Mouse (Mus musculus): ENCODE data around the gene Dgki. TPM values are rescaled to one million over a fixed set of nuclear protein-coding genes. Genes with fewer than 3 reads are reported as not detected.

Gene Dgki
- total and polyA plus RNA-seq, 3 experiments: 4.4 to 8.7 (median 7.7) TPM

DNA sequence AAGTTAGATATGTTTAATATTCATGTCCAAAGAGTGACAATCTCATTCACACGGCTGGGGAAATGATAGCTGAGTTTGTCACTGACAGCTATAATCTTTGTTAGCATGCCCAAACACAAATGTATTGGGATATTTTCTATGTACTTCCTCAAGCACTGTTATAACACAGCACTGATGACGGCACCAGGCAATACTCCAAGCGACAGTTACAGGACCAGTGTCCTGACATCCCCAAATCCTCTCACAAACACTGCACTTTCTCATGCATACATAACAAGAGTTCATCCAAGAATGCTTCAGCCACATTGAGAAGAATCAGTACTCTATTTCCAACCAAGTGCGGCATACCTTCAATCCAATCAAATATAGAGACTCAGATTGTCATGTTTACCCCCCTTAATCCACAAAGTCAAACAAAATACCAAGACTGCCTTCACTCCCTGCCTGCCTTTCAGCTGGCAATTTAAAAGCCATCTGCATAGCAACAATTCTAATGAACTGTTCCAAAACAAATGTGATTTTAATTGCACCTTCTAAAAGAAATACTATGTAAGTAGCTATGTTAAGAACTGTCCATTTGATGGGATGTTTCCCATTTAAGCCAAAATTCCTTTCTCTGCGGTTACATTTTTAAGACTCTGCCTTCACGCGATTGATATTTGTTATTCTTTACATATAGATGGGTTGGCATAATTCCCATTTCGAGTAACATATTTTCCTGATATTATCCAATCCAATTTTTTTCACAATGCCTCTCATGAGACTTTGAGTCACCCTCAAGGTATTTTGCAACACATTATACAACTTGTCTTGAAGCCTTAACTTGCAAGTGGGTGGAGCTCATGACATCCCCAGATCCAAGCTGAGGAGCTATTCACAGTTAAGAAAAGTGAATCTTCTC, 273.4 kb downstream of the Dgki start:
- TF ChIP-seq IRF4 (IDR thresholded peaks at IDR 0.05; ENCODE audit: low read depth, low read length) (no peak), USF1 (IDR thresholded peaks at IDR 0.05; ENCODE audit: low read depth, low read length) (no peak), ZC3H11A (IDR thresholded peaks at IDR 0.05; ENCODE audit: low read depth, low read length) (no peak), MEF2A (IDR thresholded peaks at IDR 0.05; ENCODE audit: borderline replicate concordance, low read depth, low read length) (no peak), POLR2A (IDR thresholded peaks at IDR 0.05; ENCODE audit: low read depth, low read length) (no peak), ZNF384 (IDR thresholded peaks at IDR 0.05; ENCODE audit: low read depth, low read length) (no peak), MYC (IDR thresholded peaks at IDR 0.05; ENCODE audit: low read depth, low read length) (no peak), CHD1 (IDR thresholded peaks at IDR 0.05; ENCODE audit: low read depth, low read length) (no peak), SIN3A (IDR thresholded peaks at IDR 0.05; ENCODE audit: low read length) (no peak), JUN (IDR thresholded peaks at IDR 0.05; ENCODE audit: insufficient read depth, low read depth, low read length) (no peak), CTCF (conservative IDR thresholded peaks at IDR 0.05 in 1 of 2, IDR thresholded peaks at IDR 0.05 in 1 of 2; ENCODE audit: low read depth in 2 of 2, low read length in 2 of 2) (no peak), CHD2 (IDR thresholded peaks at IDR 0.05; ENCODE audit: low read length) (no peak), TCF12 (IDR thresholded peaks at IDR 0.05; ENCODE audit: low read depth, low read length) (no peak), MXI1 (IDR thresholded peaks at IDR 0.05; ENCODE audit: low read depth, low read length) (no peak), GABPA (IDR thresholded peaks at IDR 0.05; ENCODE audit: insufficient replicate concordance, low read depth, low read length) (no peak), ELF1 (IDR thresholded peaks at IDR 0.05; ENCODE audit: low read depth, low read length) (no peak), HCFC1 (IDR thresholded peaks at IDR 0.05; ENCODE audit: low read depth, low read length) (no peak), ZKSCAN1 (IDR thresholded peaks at IDR 0.05; ENCODE audit: borderline replicate concordance, low read depth, low read length) (no peak), PAX5 (IDR thresholded peaks at IDR 0.05; ENCODE audit: low read length) (no peak)
- Histone ChIP-seq H3K36me3 (replicated peaks in 1 of 2; ENCODE audit: control insufficient read depth in 1 of 2, insufficient read depth in 1 of 2, low read length in 1 of 2) (peaks cover 22 to 70% of the 10 kb centered on the region in 2 experiments), H3K9me3 (replicated peaks; ENCODE audit: low read length) (no peaks in the 10 kb centered on the region), H3K27me3 (replicated peaks) (no peaks in the 10 kb centered on the region), H3K9ac (ENCODE audit: insufficient read depth, low read depth) (no peak overlapping the region), H3K27ac (ENCODE audit: insufficient read depth, low read depth) (no peak overlapping the region), H3K79me2 (replicated peaks; ENCODE audit: control insufficient read depth, extremely low read depth, insufficient read depth, poor library complexity, severe bottlenecking) (no peaks in the 10 kb centered on the region), H3K4me3 (replicated peaks in 1 of 3; ENCODE audit: low read depth in 2 of 3, low read length in 2 of 3, poor library complexity in 1 of 3) (no peak overlapping the region), H3K4me1 (ENCODE audit: control insufficient read depth in 1 of 2, insufficient read depth in 2 of 2) (0 out of 4 replicates have a peak, but pooled peaks cover 0 to 5% of the 10 kb centered on the region in 2 experiments), H3K4me2 (ENCODE audit: insufficient read depth, low read depth, poor library complexity, severe bottlenecking) (no peak overlapping the region)
- in situ Hi-C loops (cut with MboI; ENCODE audit: low pct_ligation_motif_present, low pct_unique_long_range_greater_than_20kb, low sequenced_read_pairs) (no loop called here), dilution Hi-C loops (cut with MboI; ENCODE audit: extremely low pct_ligation_motif_present, extremely low pct_unique_long_range_greater_than_20kb, low sequenced_read_pairs) (no loop called here)
- no peak for DNase-seq (ENCODE audit: extremely low read depth)

DNA sequence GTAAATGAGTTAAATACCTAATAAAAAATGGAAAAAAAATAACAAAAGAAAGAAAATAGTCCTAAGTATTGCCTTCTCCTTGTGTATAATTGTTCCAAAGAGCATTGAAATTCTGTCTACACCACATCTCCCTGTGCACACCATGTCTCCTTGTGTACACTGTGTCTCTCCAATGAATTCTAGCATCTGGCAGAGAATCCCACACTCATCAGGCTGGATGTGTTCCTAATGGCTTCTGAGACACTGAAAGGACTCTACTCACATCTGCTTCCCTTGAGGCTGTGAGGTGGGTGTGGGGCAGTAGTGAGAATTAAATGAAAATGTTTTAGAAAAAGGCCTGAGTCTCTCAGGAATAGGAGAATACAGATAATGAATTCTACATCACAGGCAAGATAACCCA, 283.9 kb downstream of the Dgki start:
- dilution Hi-C loops (cut with MboI; ENCODE audit: extremely low pct_ligation_motif_present, extremely low pct_unique_long_range_greater_than_20kb, low sequenced_read_pairs) (no loop called here), in situ Hi-C loops (cut with MboI; ENCODE audit: low pct_ligation_motif_present, low pct_unique_long_range_greater_than_20kb, low sequenced_read_pairs) (no loop called here)
- H3K4me2 ChIP-seq (ENCODE audit: insufficient read depth, low read depth, poor library complexity, severe bottlenecking): no peak overlapping the region

More for the DNA sequence above, 283.9 kb downstream of the Dgki start:
- no peak overlapping the region for H3K4me3 ChIP-seq (replicated peaks in 1 of 3; ENCODE audit: low read depth in 2 of 3, low read length in 2 of 3, poor library complexity in 1 of 3)
- no peaks in the 10 kb centered on the region for H3K27me3 ChIP-seq (replicated peaks)
- H3K27ac ChIP-seq (ENCODE audit: insufficient read depth, low read depth): no peak overlapping the region
- no peak for DNase-seq (ENCODE audit: extremely low read depth)
- no peak overlapping the region for H3K9ac ChIP-seq (ENCODE audit: insufficient read depth, low read depth)
- H3K9me3 ChIP-seq (replicated peaks; ENCODE audit: low read length): no peaks in the 10 kb centered on the region
- TF ChIP-seq ZC3H11A (IDR thresholded peaks at IDR 0.05; ENCODE audit: low read depth, low read length) (no peak), BHLHE40 (IDR thresholded peaks at IDR 0.05; ENCODE audit: low read depth, low read length) (no peak), E2F4 (IDR thresholded peaks at IDR 0.05; ENCODE audit: insufficient replicate concordance, low read depth, low read length) (no peak), MYC (IDR thresholded peaks at IDR 0.05; ENCODE audit: low read depth, low read length) (no peak), SMC3 (IDR thresholded peaks at IDR 0.05; ENCODE audit: low read depth, low read length) (no peak), ELF1 (IDR thresholded peaks at IDR 0.05; ENCODE audit: low read depth, low read length) (no peak), IRF4 (IDR thresholded peaks at IDR 0.05; ENCODE audit: low read depth, low read length) (no peak), NRF1 (IDR thresholded peaks at IDR 0.05; ENCODE audit: low read depth, low read length) (no peak), KAT2A (IDR thresholded peaks at IDR 0.05; ENCODE audit: insufficient replicate concordance, low read length) (no peak), TBP (conservative IDR thresholded peaks at IDR 0.05; ENCODE audit: low read depth, low read length) (no peak), CHD1 (IDR thresholded peaks at IDR 0.05; ENCODE audit: low read depth, low read length) (no peak), TCF12 (IDR thresholded peaks at IDR 0.05; ENCODE audit: low read depth, low read length) (no peak), RAD21 (IDR thresholded peaks at IDR 0.05; ENCODE audit: low read depth, low read length) (no peak), JUND (conservative IDR thresholded peaks at IDR 0.05; ENCODE audit: low read depth, low read length) (no peak), ZKSCAN1 (IDR thresholded peaks at IDR 0.05; ENCODE audit: borderline replicate concordance, low read depth, low read length) (no peak), MAX (IDR thresholded peaks at IDR 0.05; ENCODE audit: low read length) (no peak)
- no peaks in the 10 kb centered on the region for H3K4me1 ChIP-seq (ENCODE audit: control insufficient read depth in 1 of 2, insufficient read depth in 2 of 2)
- peaks cover 7 to 34% of the 10 kb centered on the region in 2 experiments for H3K36me3 ChIP-seq (replicated peaks in 1 of 2; ENCODE audit: control insufficient read depth in 1 of 2, insufficient read depth in 1 of 2, low read length in 1 of 2)
- H3K79me2 ChIP-seq (replicated peaks; ENCODE audit: control insufficient read depth, extremely low read depth, insufficient read depth, poor library complexity, severe bottlenecking): no peaks in the 10 kb centered on the region

Data from CH12.LX (cell line).